Mouse (Mus musculus) limb, embryonic 11.5 days (tissue): ENCODE measurements around the gene Lrrc4. TPM values are rescaled to one million over a fixed set of nuclear protein-coding genes. Genes with fewer than 3 reads are reported as not detected.

Experiments
- ATAC-seq: fragments of 200-750 bp; cut with Nextera tagmentation; 2 replicates; pipeline ENCODE4 v1.8.0; 2017; ENCODE audit warnings: low read depth; ENCODE audit not compliant: insufficient number of reproducible peaks, low FRiP score, low TSS enrichment
- DNase-seq: peaks from one replicate; pipeline ENCODE4 v3.0.0-alpha.2; 2015; ENCODE audit warnings: low spot score
- H3K27ac ChIP-seq: fragments of 300-500 bp; sonication (generic); replicated peaks from 2 replicates; pipeline ENCODE4 v1.5.1; 2014; ENCODE audit warnings: low read depth, mild to moderate bottlenecking, low read length
- H3K27me3 ChIP-seq: fragments of 300-500 bp; sonication (generic); 2 replicates; pipeline ENCODE4 v1.6.1; 2014; ENCODE audit warnings: mild to moderate bottlenecking, low read length, mixed read lengths; ENCODE audit not compliant: control insufficient read depth, insufficient read depth
- H3K36me3 ChIP-seq: fragments of 300-500 bp; sonication (generic); 2 replicates; pipeline ENCODE4 v1.6.1; 2014; ENCODE audit warnings: mild to moderate bottlenecking, low read length, moderate library complexity, mixed read lengths; ENCODE audit not compliant: control insufficient read depth, insufficient read depth
- H3K4me1 ChIP-seq: fragments of 300-500 bp; sonication (generic); 2 replicates; pipeline ENCODE4 v1.6.1; 2014; ENCODE audit warnings: low read length, mixed read lengths; ENCODE audit not compliant: control insufficient read depth, insufficient read depth
- H3K4me2 ChIP-seq: fragments of 300-500 bp; sonication (generic); 2 replicates; pipeline ENCODE4 v1.6.1; 2014; ENCODE audit warnings: low read depth, mild to moderate bottlenecking, moderate library complexity; ENCODE audit not compliant: severe bottlenecking
- H3K4me3 ChIP-seq: fragments of 300-500 bp; sonication (generic); 2 replicates; pipeline ENCODE4 v1.5.1; 2014; ENCODE audit warnings: low read depth, low read length
- H3K9ac ChIP-seq: fragments of 300-500 bp; sonication (generic); 2 replicates; pipeline ENCODE4 v1.6.1; 2014; ENCODE audit warnings: mild to moderate bottlenecking, low read length
- H3K9me3 ChIP-seq: fragments of 300-500 bp; sonication (generic); 2 replicates; pipeline ENCODE4 v1.6.1; 2016; ENCODE audit warnings: low read length; ENCODE audit not compliant: control insufficient read depth
- WGBS: fragments of 180-500 bp; shearing (Covaris S2); extraction: QIAGEN DNeasy Blood & Tissue Kit; methylation state at CpG from one replicate; pipeline ENCODE4 v1.1.7; 2014; 5-methylcytosine and 5-hydroxymethylcytosine counted together
- polyA plus RNA-seq: library from polyadenylated mRNA; unstranded; fragments of >200 nt; fragmentation: Nextera tagmentation; extraction: Ambion mirVana; gene quantifications from 2 replicates; pipeline ENCODE4 v1.2.1, GENCODE M21; 2014

Lrrc4 gene
- polyA plus RNA-seq, 1 experiment from 2014 or later = 0.48 TPM

GRCm38 (mm10) chr6:28692659-28693058 lies 138.9 kb downstream of the Lrrc4 start:
- Histone ChIP-seq H3K4me1 (no peaks in the 10 kb centered on the region), H3K27me3 (no peaks in the 10 kb centered on the region), H3K4me3 (no peak overlapping the region), H3K9ac (no peak overlapping the region), H3K27ac (no peak overlapping the region), H3K4me2 (no peak overlapping the region), H3K9me3 (no peaks in the 10 kb centered on the region), H3K36me3 (no peaks in the 10 kb centered on the region)
- ATAC-seq (no peak), DNase-seq (no peak)

GRCm38 (mm10) chr6:28687776-28688175 lies 143.8 kb downstream of the Lrrc4 start:
- Histone ChIP-seq H3K36me3 (no peaks in the 10 kb centered on the region), H3K9ac (no peak overlapping the region), H3K4me2 (no peak overlapping the region), H3K4me1 (no peaks in the 10 kb centered on the region), H3K4me3 (no peak overlapping the region), H3K27ac (no peak overlapping the region), H3K9me3 (no peaks in the 10 kb centered on the region), H3K27me3 (no peaks in the 10 kb centered on the region)
- DNase-seq (no peak), ATAC-seq (no peak)
- 87% methylated on average over 5 of the region's 5 CpGs for WGBS

- 85% methylated on average over 5 of the region's 5 CpGs for WGBS
- Histone ChIP-seq H3K27me3 (no peaks in the 10 kb centered on the region), H3K4me3 (no peak overlapping the region), H3K4me2 (no peak overlapping the region), H3K27ac (no peak overlapping the region), H3K9me3 (no peaks in the 10 kb centered on the region), H3K9ac (no peak overlapping the region), H3K4me1 (no peaks in the 10 kb centered on the region), H3K36me3 (no peaks in the 10 kb centered on the region)
- DNase-seq = no peak
- no peak for ATAC-seq
These were observed 145.8 kb downstream of the Lrrc4 start for GRCm38 (mm10) chr6:28685745-28686144.

GRCm38 (mm10) chr6:28685052-28685451 lies 146.5 kb downstream of the Lrrc4 start:
- Histone ChIP-seq H3K4me2 (no peak overlapping the region), H3K27ac (no peak overlapping the region), H3K4me3 (no peak overlapping the region), H3K9ac (no peak overlapping the region), H3K9me3 (no peaks in the 10 kb centered on the region), H3K4me1 (no peaks in the 10 kb centered on the region), H3K27me3 (no peaks in the 10 kb centered on the region), H3K36me3 (no peaks in the 10 kb centered on the region)
- ATAC-seq (no peak), DNase-seq (no peak)
- WGBS = 52% methylated on average over 3 of the region's 3 CpGs

GRCm38 (mm10) chr6:28681521-28682457 lies 149.8 kb downstream of the Lrrc4 start:
- 82% methylated on average over 8 of the region's 8 CpGs for WGBS

DNA sequence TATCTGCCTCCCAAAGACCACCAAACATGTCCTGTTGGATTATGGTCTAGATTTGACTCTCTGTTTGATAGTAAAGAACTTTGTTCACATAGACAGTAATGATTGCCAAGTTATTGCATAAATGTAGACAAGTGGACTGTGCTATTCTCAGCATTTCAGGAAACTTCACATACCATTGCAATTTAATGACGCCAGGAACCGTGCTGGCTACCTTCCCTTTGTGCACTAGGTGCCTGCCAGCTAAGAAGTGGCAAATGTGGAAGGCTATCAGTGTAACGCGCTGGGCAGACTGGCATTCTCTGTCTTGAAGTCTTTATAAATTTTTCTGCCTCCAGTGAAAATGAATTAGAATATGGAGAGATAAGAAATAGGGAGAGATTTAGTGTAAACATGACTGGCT lies 151.0 kb downstream of the Lrrc4 start:
- H3K27ac ChIP-seq = no peak overlapping the region
- no peaks in the 10 kb centered on the region for H3K27me3 ChIP-seq
- H3K4me2 ChIP-seq = no peak overlapping the region
- 89% methylated on average over 4 of the region's 4 CpGs for WGBS
- no peak overlapping the region for H3K9ac ChIP-seq
- no peaks in the 10 kb centered on the region for H3K36me3 ChIP-seq
- H3K4me1 ChIP-seq = no peaks in the 10 kb centered on the region
- ATAC-seq (no peak), DNase-seq (no peak)
- no peak overlapping the region for H3K4me3 ChIP-seq
- H3K9me3 ChIP-seq = no peaks in the 10 kb centered on the region

More at GRCm38 (mm10) chr6:28681521-28682457, 149.8 kb downstream of the Lrrc4 start:
- no peak overlapping the region for H3K9ac ChIP-seq
- no peak overlapping the region for H3K4me3 ChIP-seq
- H3K27ac ChIP-seq = no peak overlapping the region
- ATAC-seq = no peak
- DNase-seq = no peak
- no peaks in the 10 kb centered on the region for H3K27me3 ChIP-seq
- H3K36me3 ChIP-seq = no peaks in the 10 kb centered on the region
- no peaks in the 10 kb centered on the region for H3K4me1 ChIP-seq
- no peak overlapping the region for H3K4me2 ChIP-seq
- H3K9me3 ChIP-seq = no peaks in the 10 kb centered on the region

DNA sequence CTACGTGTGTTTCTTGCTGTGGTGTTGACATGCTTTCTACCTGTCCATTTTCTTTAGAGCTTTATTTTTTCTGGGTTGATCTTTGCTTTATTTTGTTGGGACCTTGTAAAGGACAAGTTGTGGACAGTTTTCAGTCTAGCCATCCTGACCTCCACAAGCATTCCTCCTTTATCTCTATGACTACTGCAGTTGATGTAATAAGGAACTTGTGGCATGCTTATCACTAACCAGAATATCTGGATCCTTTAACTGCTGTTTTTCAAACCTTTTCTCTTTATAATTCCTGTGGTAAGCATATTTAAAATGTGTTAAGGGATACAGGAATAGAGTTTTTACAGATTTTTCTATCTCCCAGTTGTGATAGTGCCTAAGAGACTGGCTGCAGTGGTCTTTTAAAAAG lies 152.7 kb downstream of the Lrrc4 start:
- Histone ChIP-seq H3K9me3 (no peaks in the 10 kb centered on the region), H3K27ac (no peak overlapping the region), H3K4me2 (no peak overlapping the region), H3K36me3 (no peaks in the 10 kb centered on the region), H3K9ac (no peak overlapping the region), H3K4me3 (no peak overlapping the region), H3K4me1 (no peaks in the 10 kb centered on the region), H3K27me3 (no peaks in the 10 kb centered on the region)
- DNase-seq (no peak), ATAC-seq (no peak)
- WGBS = 87% methylated on average over 1 of the region's 1 CpGs

GRCm38 (mm10) chr6:28674686-28675085 lies 156.9 kb downstream of the Lrrc4 start:
- WGBS = 95% methylated on average over 1 of the region's 1 CpGs
- no peak overlapping the region for H3K4me2 ChIP-seq
- ATAC-seq = no peak
- DNase-seq = no peak
- no peaks in the 10 kb centered on the region for H3K9me3 ChIP-seq
- no peak overlapping the region for H3K4me3 ChIP-seq
- no peak overlapping the region for H3K9ac ChIP-seq
- no peaks in the 10 kb centered on the region for H3K36me3 ChIP-seq
- H3K4me1 ChIP-seq = no peaks in the 10 kb centered on the region
- H3K27ac ChIP-seq = no peak overlapping the region
- H3K27me3 ChIP-seq = no peaks in the 10 kb centered on the region
